Mouse (Mus musculus) erythroblast, adult 5-6 weeks (primary cell): ENCODE measurements around the gene Phldb2. TPM values are rescaled to one million over a fixed set of nuclear protein-coding genes. Genes with fewer than 3 reads are reported as not detected.

Source experiments
- ATAC-seq: replicated peaks from 2 replicates; pipeline ENCODE4 v1.8.0; 2016; ENCODE audit warnings: moderate number of reproducible peaks, mild to moderate bottlenecking, moderate TSS enrichment, inconsistent platforms; ENCODE audit not compliant: poor library complexity, low FRiP score, severe bottlenecking
- total RNA-seq, 2 experiments: library from RNA; stranded (forward) in 1 of 2; stranded (reverse) in 1 of 2; fragments of 150-400 nt in 1 of 2; fragments of 200-764, 138-1000 nt in 1 of 2; gene quantifications; 2 replicates each; pipeline versions ENCODE4 v1.2.3 to v1.2.4; 2015 to 2017; ENCODE audit warnings: low replicate concordance in 2 of 2

Gene Phldb2
- total RNA-seq, 2 experiments from 2014 or later, result 0.26 TPM; not detected in 1

- ATAC-seq, result no peak
These were observed 192.0 kb downstream of the Phldb2 start for GRCm38 (mm10) chr16:45761425-45761824.

- ATAC-seq, result no peak
These were observed 194.6 kb downstream of the Phldb2 start for GRCm38 (mm10) chr16:45758726-45759269.

GRCm38 (mm10) chr16:45757421-45758078 lies 195.8 kb downstream of the Phldb2 start:
- no peak for ATAC-seq

GRCm38 (mm10) chr16:45756855-45757254 lies 196.5 kb downstream of the Phldb2 start:
- no peak for ATAC-seq

- no peak for ATAC-seq
These were observed 209.7 kb downstream of the Phldb2 start for GRCm38 (mm10) chr16:45743591-45744144.

- peak; percentile 92 for ATAC-seq
These were observed 210.6 kb downstream of the Phldb2 start, which contains the start of gene Abhd10 for GRCm38 (mm10) chr16:45742615-45743476. TSS of gene Abhd10 (minus strand) at chr16:45742955.

- no peak for ATAC-seq
These were observed 215.5 kb downstream of the Phldb2 start for GRCm38 (mm10) chr16:45737880-45738279.

- no peak for ATAC-seq
These were observed 216.7 kb downstream of the Phldb2 start for GRCm38 (mm10) chr16:45736724-45737123.

GRCm38 (mm10) chr16:45729163-45729562 lies 224.2 kb downstream of the Phldb2 start:
- ATAC-seq, result no peak

- no peak for ATAC-seq
These were observed 228.7 kb downstream of the Phldb2 start for GRCm38 (mm10) chr16:45724742-45725102.

- ATAC-seq, result no peak
These were observed 229.2 kb downstream of the Phldb2 start, which contains the start of gene Tagln3 for GRCm38 (mm10) chr16:45724061-45724741. TSS of gene Tagln3 (minus strand) at chr16:45724608.

- no peak for ATAC-seq
These were observed 230.1 kb downstream of the Phldb2 start for GRCm38 (mm10) chr16:45723172-45723901.

- ATAC-seq, result no peak
These were observed 230.9 kb downstream of the Phldb2 start for GRCm38 (mm10) chr16:45722460-45722951.

- ATAC-seq, result no peak
These were observed 233.3 kb downstream of the Phldb2 start for GRCm38 (mm10) chr16:45720022-45720630.

- no peak for ATAC-seq
These were observed 235.1 kb downstream of the Phldb2 start for GRCm38 (mm10) chr16:45718296-45718695.

- ATAC-seq, result no peak
These were observed 238.8 kb downstream of the Phldb2 start for GRCm38 (mm10) chr16:45714489-45715150.

GRCm38 (mm10) chr16:45713878-45714277 lies 239.5 kb downstream of the Phldb2 start:
- ATAC-seq, result no peak

- ATAC-seq, result no peak
These were observed 240.1 kb downstream of the Phldb2 start for GRCm38 (mm10) chr16:45713261-45713660.
